Mouse (Mus musculus) liver, postnatal 0 days (tissue): ENCODE measurements at regions not wholly inside any gene's neighbourhood (a gene's known extent, or its start where the extent isn't known, plus 50 kb on each side); places are given as distances from the start of the nearest gene placed in this dataset.
A peak's percentile ranks its signal among the peaks of the same experiment; 100 is the strongest.

Source experiments
- ATAC-seq: fragments of 200-750 bp; cut with Nextera tagmentation; 2 replicates; pipeline ENCODE4 v1.8.0; 2017; ENCODE audit warnings: mild to moderate bottlenecking, moderate library complexity
- DNase-seq: peaks from one replicate; pipeline ENCODE4 v3.0.0-alpha.2; 2016
- H3K27ac ChIP-seq: fragments of 300-500 bp; sonication (generic); 2 replicates; pipeline ENCODE4 v1.5.1; 2014; ENCODE audit warnings: antibody characterized with exemption, moderate library complexity, mild to moderate bottlenecking, low read depth
- H3K27me3 ChIP-seq: fragments of 300-500 bp; sonication (generic); 2 replicates; pipeline ENCODE4 v1.6.1; 2014; ENCODE audit warnings: low read length, control low read depth, mixed read lengths; ENCODE audit not compliant: insufficient read depth
- H3K36me3 ChIP-seq: fragments of 300-500 bp; sonication (generic); replicated peaks from 2 replicates; pipeline ENCODE4 v1.6.1; 2014; ENCODE audit warnings: mild to moderate bottlenecking, control low read depth, low read length, moderate library complexity, mixed read lengths; ENCODE audit not compliant: insufficient read depth
- H3K4me1 ChIP-seq: fragments of 300-500 bp; sonication (generic); 2 replicates; pipeline ENCODE4 v1.6.1; 2014; ENCODE audit warnings: antibody characterized with exemption, mild to moderate bottlenecking, control low read depth; ENCODE audit not compliant: insufficient read depth
- H3K4me2 ChIP-seq: fragments of 300-500 bp; sonication (generic); 2 replicates; pipeline ENCODE4 v1.6.1; 2014; ENCODE audit warnings: low read depth, mild to moderate bottlenecking, low read length, moderate library complexity, mixed read lengths
- H3K4me3 ChIP-seq: fragments of 300-500 bp; sonication (generic); 2 replicates; pipeline ENCODE4 v1.5.1; 2014; ENCODE audit warnings: low read depth, low read length
- H3K9ac ChIP-seq: fragments of 300-500 bp; sonication (generic); replicated peaks from 2 replicates; pipeline ENCODE4 v1.6.1; 2014; ENCODE audit warnings: mild to moderate bottlenecking, moderate library complexity
- H3K9me3 ChIP-seq: fragments of 300-500 bp; sonication (generic); 2 replicates; pipeline ENCODE4 v1.6.1; 2016; ENCODE audit warnings: mild to moderate bottlenecking, control low read depth, low read length, mixed read lengths
- CTCF ChIP-seq: sonication (generic); IDR thresholded peaks from 2 replicates; pipeline ENCODE4 v1.5.1; 2016; ENCODE audit warnings: antibody characterized with exemption, low read depth
- EP300 ChIP-seq: IDR thresholded peaks from 2 replicates; pipeline ENCODE4 v1.6.1; 2016; ENCODE audit warnings: antibody characterized with exemption, low read depth, mild to moderate bottlenecking
- WGBS: fragments of 180-500 bp; shearing (Covaris S2); extraction: QIAGEN DNeasy Blood & Tissue Kit; methylation state at CpG from one replicate; pipeline ENCODE4 v1.1.7; 2014; ENCODE audit not compliant: insufficient replicate concordance; 5-methylcytosine and 5-hydroxymethylcytosine counted together

GRCm38 (mm10) chr3:50978636-50979035, 245.6 kb upstream of the Noct start:
- Histone ChIP-seq H3K9ac (no peak overlapping the region), H3K4me3 (no peak overlapping the region), H3K27ac (no peak overlapping the region), H3K4me2 (no peak overlapping the region), H3K4me1 (no peaks in the 10 kb centered on the region), H3K27me3 (no peaks in the 10 kb centered on the region), H3K36me3 (no peaks in the 10 kb centered on the region), H3K9me3 (no peaks in the 10 kb centered on the region)
- WGBS = 88% methylated on average over 5 of the region's 5 CpGs
- TF ChIP-seq EP300 (no peak), CTCF (no peak)
- no peak for DNase-seq
- no peak for ATAC-seq

- ATAC-seq (no peak), DNase-seq (no peak)
- WGBS = 69% methylated on average over 3 of the region's 3 CpGs
- Histone ChIP-seq H3K4me2 (no peak overlapping the region), H3K27ac (no peak overlapping the region), H3K4me3 (no peak overlapping the region), H3K36me3 (no peaks in the 10 kb centered on the region), H3K9ac (no peak overlapping the region), H3K4me1 (no peaks in the 10 kb centered on the region), H3K27me3 (no peaks in the 10 kb centered on the region), H3K9me3 (no peaks in the 10 kb centered on the region)
- TF ChIP-seq EP300 = no peak
- TF ChIP-seq CTCF = 0 out of 2 replicates have a peak, but pooled peaks have one; percentile 5
These were observed 244.7 kb upstream of the Noct start for GRCm38 (mm10) chr3:50979592-50979991.

DNA sequence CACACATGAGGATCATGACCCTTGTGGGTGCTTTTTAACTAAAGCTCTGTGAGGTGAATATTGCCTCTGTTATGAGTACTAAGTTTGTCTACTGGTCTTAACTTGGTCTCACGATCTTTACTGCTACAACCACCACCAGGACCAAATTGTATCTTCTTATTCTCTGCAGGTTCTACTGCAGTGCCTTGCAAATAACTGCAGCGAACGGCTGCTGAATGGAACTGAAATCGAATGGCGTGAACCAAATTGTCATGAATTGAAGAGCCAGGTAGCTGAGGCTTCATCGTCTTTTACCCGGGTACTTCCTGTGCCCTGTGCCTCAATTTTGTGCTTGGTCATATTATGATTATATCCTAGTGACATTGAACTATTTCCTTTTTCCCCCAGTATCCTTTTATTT, 242.5 kb upstream of the Noct start:
- 86% methylated on average over 7 of the region's 7 CpGs for WGBS
- H3K4me2 ChIP-seq = no peak overlapping the region
- no peak overlapping the region for H3K27ac ChIP-seq
- DNase-seq = no peak
- H3K27me3 ChIP-seq = no peaks in the 10 kb centered on the region
- no peaks in the 10 kb centered on the region for H3K4me1 ChIP-seq
- ATAC-seq = no peak
- H3K4me3 ChIP-seq = no peak overlapping the region
- no peaks in the 10 kb centered on the region for H3K36me3 ChIP-seq
- no peaks in the 10 kb centered on the region for H3K9me3 ChIP-seq
- H3K9ac ChIP-seq = no peak overlapping the region
- no peak for TF ChIP-seq EP300
- no peak for TF ChIP-seq CTCF

DNA sequence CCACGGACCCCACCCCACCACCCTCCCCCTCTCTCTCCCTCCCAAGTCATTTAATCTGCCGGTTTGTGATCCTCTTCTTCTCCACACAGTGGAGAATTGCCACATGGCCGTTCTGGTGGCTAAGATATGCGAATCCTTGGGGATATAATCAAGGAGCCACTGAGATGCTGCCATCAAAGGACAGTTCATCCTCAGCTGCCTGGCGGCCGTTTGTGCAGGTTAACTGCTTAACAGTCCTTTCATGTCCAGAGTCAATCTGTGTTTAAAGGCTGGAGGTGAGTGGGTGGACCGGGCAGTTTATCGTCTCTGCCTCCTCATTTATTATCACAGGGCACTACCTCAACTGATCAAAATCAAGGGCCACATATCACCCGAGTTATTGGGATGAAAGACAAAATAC, 241.6 kb upstream of the Noct start:
- ATAC-seq (no peak), DNase-seq (no peak)
- Histone ChIP-seq H3K9ac (no peak overlapping the region), H3K27ac (no peak overlapping the region), H3K27me3 (no peaks in the 10 kb centered on the region), H3K4me2 (no peak overlapping the region), H3K9me3 (no peaks in the 10 kb centered on the region), H3K36me3 (no peaks in the 10 kb centered on the region), H3K4me1 (no peaks in the 10 kb centered on the region), H3K4me3 (no peak overlapping the region)
- 45% methylated on average over 9 of the region's 9 CpGs for WGBS
- no peak for TF ChIP-seq EP300
- no peak for TF ChIP-seq CTCF

- Histone ChIP-seq H3K4me1 (no peaks in the 10 kb centered on the region), H3K4me2 (no peak overlapping the region), H3K9ac (no peak overlapping the region), H3K27ac (no peak overlapping the region), H3K9me3 (no peaks in the 10 kb centered on the region), H3K4me3 (no peak overlapping the region), H3K27me3 (no peaks in the 10 kb centered on the region), H3K36me3 (no peaks in the 10 kb centered on the region)
- 63% methylated on average over 5 of the region's 5 CpGs for WGBS
- DNase-seq (no peak), ATAC-seq (no peak)
- TF ChIP-seq CTCF (no peak), EP300 (no peak)
These were observed 241.1 kb upstream of the Noct start for GRCm38 (mm10) chr3:50983126-50983525.

GRCm38 (mm10) chr3:50983962-50984765, 240.1 kb upstream of the Noct start:
- no peak overlapping the region for H3K9ac ChIP-seq
- no peaks in the 10 kb centered on the region for H3K27me3 ChIP-seq

More at GRCm38 (mm10) chr3:50983962-50984765, 240.1 kb upstream of the Noct start:
- Histone ChIP-seq H3K36me3 (no peaks in the 10 kb centered on the region), H3K9me3 (no peaks in the 10 kb centered on the region), H3K27ac (no peak overlapping the region), H3K4me1 (no peaks in the 10 kb centered on the region), H3K4me3 (no peak overlapping the region), H3K4me2 (no peak overlapping the region)
- ATAC-seq = no peak
- TF ChIP-seq CTCF = no peak
- no peak for TF ChIP-seq EP300
- no peak for DNase-seq
- 65% methylated on average over 12 of the region's 12 CpGs for WGBS
